Mouse (Mus musculus) forebrain, embryonic 10.5 days (tissue): ENCODE measurements around the gene Ifi44. TPM values are rescaled to one million over a fixed set of nuclear protein-coding genes. Genes with fewer than 3 reads are reported as not detected.

Experiments
- DNase-seq: peaks from one replicate; pipeline ENCODE4 v3.0.0-alpha.2; 2017; ENCODE audit warnings: low spot score; ENCODE audit errors: extremely low spot score
- H3K27ac ChIP-seq: fragments of 300-500 bp; sonication (generic); 2 replicates; pipeline ENCODE4 v1.5.1; 2016; ENCODE audit warnings: mild to moderate bottlenecking
- H3K27me3 ChIP-seq: fragments of 300-500 bp; sonication (generic); 2 replicates; pipeline ENCODE4 v1.6.1; 2016; ENCODE audit warnings: mild to moderate bottlenecking; ENCODE audit not compliant: poor library complexity, severe bottlenecking
- H3K36me3 ChIP-seq: fragments of 300-500 bp; sonication (generic); replicated peaks from 2 replicates; pipeline ENCODE4 v1.6.1; 2016; ENCODE audit warnings: mild to moderate bottlenecking, moderate library complexity
- H3K4me1 ChIP-seq: fragments of 300-500 bp; sonication (generic); 2 replicates; pipeline ENCODE4 v1.6.1; 2016
- H3K4me3 ChIP-seq: fragments of 300-500 bp; sonication (generic); 2 replicates; pipeline ENCODE4 v1.5.1; 2016; ENCODE audit warnings: mild to moderate bottlenecking, moderate library complexity
- H3K9me3 ChIP-seq: fragments of 300-500 bp; sonication (generic); 2 replicates; pipeline ENCODE4 v1.6.1; 2016; ENCODE audit warnings: mild to moderate bottlenecking, moderate library complexity
- WGBS: fragments of 180-500 bp; shearing (Covaris S2); methylation state at CpG from one replicate; pipeline ENCODE4 v1.1.7; 2016; 5-methylcytosine and 5-hydroxymethylcytosine counted together
- polyA plus RNA-seq: library from polyadenylated mRNA; unstranded; fragments of >200 nt; fragmentation: Nextera tagmentation; extraction: Ambion mirVana; gene quantifications from 2 replicates; pipeline ENCODE4 v1.2.1, GENCODE M21; 2016

Gene Ifi44
- not detected in 2 replicates for polyA plus RNA-seq

DNA sequence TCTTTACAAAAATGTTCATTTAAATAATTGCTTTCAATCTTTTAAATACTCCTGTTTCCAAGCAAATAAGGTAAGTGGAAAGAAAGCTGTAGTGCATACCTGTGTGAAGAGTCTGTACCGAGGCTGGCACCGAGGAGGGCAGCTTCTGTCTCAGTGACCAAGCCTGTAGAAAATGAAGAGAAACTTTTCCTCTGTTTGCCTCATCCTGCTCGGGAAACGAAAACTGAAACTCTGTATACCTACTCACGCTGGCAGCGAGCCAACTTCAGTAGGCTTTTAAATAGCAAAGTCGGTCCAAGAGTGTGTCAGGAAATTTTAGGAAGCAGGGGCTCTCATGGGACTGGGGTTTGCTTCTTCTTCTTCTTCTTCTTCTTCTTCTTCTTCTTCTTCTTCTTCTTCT lies at the start of gene Ifi44:
Ifi44 (minus strand) TSS at position 224 of the 400 bp plus-strand sequence.
- 88% methylated on average over 7 of the region's 7 CpGs for WGBS

DNA sequence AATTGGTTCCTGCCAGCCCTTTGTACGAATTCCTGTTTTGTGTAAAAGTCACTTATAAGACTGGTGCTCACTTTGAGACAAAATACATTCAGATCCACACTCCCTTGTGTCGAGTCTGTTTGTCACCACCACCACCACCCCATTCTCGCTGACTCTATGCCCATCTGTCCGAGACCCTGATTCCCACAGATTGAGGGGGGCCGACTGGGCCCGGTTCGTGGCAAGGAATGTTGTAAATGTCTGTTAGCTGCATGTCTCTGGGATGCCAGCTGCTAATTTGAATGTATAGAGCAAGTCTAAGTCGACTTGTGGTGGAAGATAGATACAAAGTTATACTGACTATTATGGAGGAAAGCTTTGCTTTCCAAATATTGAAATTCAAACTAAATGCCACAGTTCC lies 38.9 kb upstream of the Ifi44 start:
- no peak for DNase-seq
- Histone ChIP-seq H3K36me3 (no peaks in the 10 kb centered on the region), H3K27ac (no peak overlapping the region), H3K4me3 (no peak overlapping the region), H3K4me1 (no peaks in the 10 kb centered on the region), H3K27me3 (no peaks in the 10 kb centered on the region), H3K9me3 (no peaks in the 10 kb centered on the region)
- WGBS: 86% methylated on average over 8 of the region's 8 CpGs

More for the DNA sequence above, at the start of gene Ifi44:
- no peak for DNase-seq
- Histone ChIP-seq H3K4me3 (no peak within 1 kb of the TSS), H3K9me3 (no peaks in the 10 kb centered on the region), H3K36me3 (no peaks in the 10 kb centered on the region), H3K27me3 (no peaks in the 10 kb centered on the region), H3K27ac (no peak within 1 kb of the TSS), H3K4me1 (no peaks in the 10 kb centered on the region)

DNA sequence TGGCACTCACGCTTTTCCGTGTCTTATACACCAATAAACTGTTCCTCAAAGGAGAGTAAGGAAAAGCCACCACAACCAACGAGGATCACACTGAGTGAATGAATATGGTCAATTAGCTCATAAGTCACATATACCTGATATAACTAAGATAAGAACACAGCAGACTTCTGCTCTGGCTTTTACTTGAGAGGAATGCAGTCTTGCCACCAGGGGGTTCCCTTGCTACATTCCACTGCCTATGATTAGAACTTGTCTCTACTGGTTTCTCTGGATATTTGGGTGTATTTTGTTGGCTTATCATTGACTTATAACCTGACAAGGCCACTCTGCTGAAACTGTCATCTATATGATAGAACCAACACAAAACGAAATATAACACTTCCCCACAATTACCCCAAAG lies 25.3 kb upstream of the Ifi44 start:
- no peaks in the 10 kb centered on the region for H3K4me1 ChIP-seq
- H3K27me3 ChIP-seq: no peaks in the 10 kb centered on the region
- H3K36me3 ChIP-seq: no peaks in the 10 kb centered on the region
- no peaks in the 10 kb centered on the region for H3K9me3 ChIP-seq
- no peak overlapping the region for H3K27ac ChIP-seq
- peak; percentile 18 for DNase-seq
- 76% methylated on average over 4 of the region's 4 CpGs for WGBS
- H3K4me3 ChIP-seq: no peak overlapping the region

DNA sequence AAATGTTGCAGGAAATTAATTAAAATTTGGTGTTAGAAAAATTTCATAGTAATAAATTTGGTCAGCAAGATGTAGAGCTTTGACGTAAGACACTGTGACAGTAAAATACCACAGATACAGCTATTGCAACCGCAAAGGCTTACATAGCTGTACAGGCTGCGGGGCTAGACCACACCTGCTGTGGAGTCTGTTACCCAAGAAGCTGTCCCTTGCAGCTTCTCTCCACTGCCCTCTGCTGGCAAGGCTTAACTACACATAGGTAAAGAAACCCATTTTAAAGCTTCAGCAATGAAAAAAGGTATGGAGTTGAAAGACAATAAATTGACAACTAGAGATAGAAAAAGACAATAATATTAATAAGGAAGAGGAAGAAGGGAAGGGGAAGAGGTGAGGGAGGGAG lies 21.3 kb upstream of the Ifi44 start:
- H3K36me3 ChIP-seq: no peaks in the 10 kb centered on the region
- no peak overlapping the region for H3K4me3 ChIP-seq
- no peaks in the 10 kb centered on the region for H3K27me3 ChIP-seq
- no peak for DNase-seq
- no peak overlapping the region for H3K27ac ChIP-seq
- WGBS: 67% methylated on average over 3 of the region's 3 CpGs
- H3K9me3 ChIP-seq: no peaks in the 10 kb centered on the region
- no peaks in the 10 kb centered on the region for H3K4me1 ChIP-seq

DNA sequence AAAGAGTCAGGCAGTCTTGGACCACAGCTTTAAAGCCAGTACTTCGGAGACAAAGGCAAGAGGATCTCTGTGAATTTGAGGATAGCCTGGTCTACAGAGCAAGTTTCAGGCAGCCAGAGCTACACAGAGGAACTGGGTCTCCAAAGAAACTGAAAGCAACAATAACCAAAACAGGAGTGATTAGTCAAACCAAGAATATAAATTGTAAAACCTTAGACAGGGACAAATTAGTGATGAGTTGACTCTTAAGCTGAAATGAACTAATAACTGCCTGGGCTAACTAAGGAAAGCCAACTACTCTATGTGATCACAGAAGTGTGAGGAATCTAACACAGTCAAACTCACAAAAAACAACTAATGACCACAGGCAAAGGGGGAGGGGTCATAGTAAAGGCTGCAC lies 1.2 kb downstream of the Ifi44 start:
- DNase-seq: no peak
- Histone ChIP-seq H3K4me3 (no peak overlapping the region), H3K4me1 (no peaks in the 10 kb centered on the region), H3K36me3 (no peaks in the 10 kb centered on the region), H3K27me3 (no peaks in the 10 kb centered on the region), H3K27ac (no peak overlapping the region), H3K9me3 (no peaks in the 10 kb centered on the region)
- 94% methylated on average over 1 of the region's 1 CpGs for WGBS

DNA sequence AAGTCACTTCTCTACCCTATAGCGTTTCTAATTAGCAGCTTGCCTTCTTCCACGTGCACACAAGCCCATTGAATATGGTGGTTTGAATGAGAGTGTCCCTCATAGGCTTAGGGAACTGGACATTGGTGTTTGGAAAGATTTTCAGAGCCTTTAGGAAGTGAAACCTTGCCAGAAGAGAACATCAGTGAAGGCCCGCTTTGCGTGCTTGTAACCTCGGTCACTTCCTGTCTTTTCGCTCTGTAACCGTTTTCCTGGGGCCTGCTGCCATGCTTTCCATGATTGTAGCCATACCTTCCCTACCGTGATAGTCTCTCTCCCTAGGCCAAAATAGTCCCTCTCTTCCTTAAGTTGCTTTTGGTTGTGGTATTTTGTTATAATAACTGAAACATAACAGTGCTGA lies 3.7 kb downstream of the Ifi44 start:
- Histone ChIP-seq H3K27me3 (no peaks in the 10 kb centered on the region), H3K36me3 (no peaks in the 10 kb centered on the region), H3K4me3 (no peak overlapping the region), H3K27ac (no peak overlapping the region), H3K9me3 (no peaks in the 10 kb centered on the region), H3K4me1 (no peaks in the 10 kb centered on the region)
- no peak for DNase-seq
- WGBS: 89% methylated on average over 8 of the region's 8 CpGs

DNA sequence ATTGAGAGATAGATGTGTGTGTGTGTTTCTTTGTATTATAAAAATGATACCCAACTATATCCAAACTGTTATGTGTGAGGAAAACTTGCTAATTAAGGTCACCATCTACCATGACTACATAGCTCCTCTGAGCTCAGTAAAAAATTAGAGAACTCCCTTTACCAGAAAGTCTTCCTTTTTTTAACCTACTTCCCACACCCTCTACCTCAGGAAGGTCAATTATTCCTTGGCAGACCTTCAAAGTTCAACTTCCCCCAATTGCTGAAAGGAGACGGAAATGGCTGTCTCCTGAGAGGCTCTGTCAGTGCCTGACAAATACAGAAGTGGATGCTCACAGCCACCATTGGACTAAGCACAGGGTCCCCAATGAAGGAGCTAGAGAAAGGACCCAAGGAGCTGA lies 7.5 kb downstream of the Ifi44 start:
- Histone ChIP-seq H3K4me1 (no peaks in the 10 kb centered on the region), H3K36me3 (no peaks in the 10 kb centered on the region), H3K4me3 (no peak overlapping the region), H3K27ac (no peak overlapping the region), H3K27me3 (no peaks in the 10 kb centered on the region), H3K9me3 (no peaks in the 10 kb centered on the region)
- DNase-seq: no peak
- 75% methylated on average over 1 of the region's 1 CpGs for WGBS

DNA sequence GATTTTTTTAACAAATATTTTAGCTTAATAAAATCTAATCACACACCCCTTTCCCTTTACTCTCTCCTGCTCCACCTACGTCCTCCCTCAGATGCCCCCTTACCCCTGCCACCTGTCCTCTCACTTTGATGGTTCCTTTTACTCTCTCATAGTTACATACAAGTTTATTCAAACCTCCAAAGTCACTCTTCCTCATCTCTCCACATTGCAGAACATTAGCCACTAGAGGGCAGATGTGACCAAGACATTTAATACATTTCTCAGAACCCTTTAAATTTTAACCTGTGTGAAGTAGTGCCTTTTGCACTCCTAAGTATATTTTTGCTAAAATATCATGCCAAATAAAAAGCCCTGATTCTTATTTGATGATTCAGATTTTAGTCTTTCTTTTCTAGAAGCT lies 33.5 kb downstream of the Ifi44 start:
- H3K36me3 ChIP-seq: no peaks in the 10 kb centered on the region
- H3K27me3 ChIP-seq: no peaks in the 10 kb centered on the region
- H3K9me3 ChIP-seq: no peaks in the 10 kb centered on the region
- DNase-seq: no peak
- H3K27ac ChIP-seq: no peak overlapping the region
- H3K4me3 ChIP-seq: no peak overlapping the region
- WGBS: 45% methylated on average over 1 of the region's 1 CpGs
- H3K4me1 ChIP-seq: no peaks in the 10 kb centered on the region

DNA sequence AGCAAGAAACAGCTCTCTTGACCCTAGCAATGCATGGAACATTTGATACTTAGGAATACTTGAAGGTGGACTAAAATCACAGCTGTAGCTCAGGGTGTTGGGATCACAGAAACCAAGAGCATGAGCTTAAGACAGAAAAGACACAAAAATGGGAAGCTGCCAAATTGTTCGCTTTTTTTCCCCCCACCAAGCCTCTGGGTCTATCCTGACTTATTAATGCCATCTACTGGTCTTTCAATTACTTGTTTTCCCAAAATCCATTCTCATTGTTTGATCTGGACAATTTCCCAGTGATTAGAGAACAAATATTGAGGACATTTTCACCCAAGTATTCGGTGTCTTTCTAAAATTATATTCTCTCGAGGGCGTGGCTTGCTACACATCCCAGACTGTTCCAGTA lies 42.4 kb downstream of the Ifi44 start:
- Histone ChIP-seq H3K27ac (no peak overlapping the region), H3K4me3 (no peak overlapping the region), H3K36me3 (no peaks in the 10 kb centered on the region), H3K4me1 (no peaks in the 10 kb centered on the region), H3K9me3 (no peaks in the 10 kb centered on the region), H3K27me3 (no peaks in the 10 kb centered on the region)
- WGBS: 94% methylated on average over 4 of the region's 4 CpGs
- DNase-seq: no peak

Other genes starting within 250 kb of the Ifi44 start
- gene Ifi44l, start 12.9 kb upstream of the Ifi44 start, polyA plus RNA-seq: 0.11 TPM in 1 of 2 replicates, not detected in the other
- gene Ptgfr, start 87.7 kb upstream of the Ifi44 start, polyA plus RNA-seq: 1.9 and 2.9 TPM in 2 replicates